Mouse (Mus musculus) kidney, adult 2 months (tissue): ENCODE measurements around the gene Zscan4-ps3. TPM values are rescaled to one million over a fixed set of nuclear protein-coding genes. Genes with fewer than 3 reads are reported as not detected.
A peak's percentile ranks its signal among the peaks of the same experiment; 100 is the strongest.
"Not testable (repeated sequence)": the region's sequence is repeated elsewhere in the genome, so short reads cannot be mapped to it uniquely, and the experiment has no call there.

Experiments used
- DNase-seq: peaks from one replicate; pipeline ENCODE4 v3.0.0; 2021
- H3K27ac ChIP-seq: fragments of 200-500 bp; 2 replicates; pipeline ENCODE4 v1.5.1; 2012; ENCODE audit warnings: low read depth, low read length, control low read depth, inconsistent platforms; ENCODE audit not compliant: insufficient read depth
- H3K27me3 ChIP-seq: fragments of 200-500 bp; replicated peaks from 2 replicates; pipeline ENCODE4 v1.6.1; 2012; ENCODE audit warnings: mild to moderate bottlenecking, moderate library complexity, low read length, inconsistent platforms; ENCODE audit not compliant: control insufficient read depth, insufficient read depth
- H3K36me3 ChIP-seq: fragments of 200-500 bp; 2 replicates; pipeline ENCODE4 v1.6.1; 2012; ENCODE audit warnings: mild to moderate bottlenecking, moderate library complexity, low read length, inconsistent platforms; ENCODE audit not compliant: control insufficient read depth, insufficient read depth
- H3K4me1 ChIP-seq: fragments of 200-500 bp; 2 replicates; pipeline ENCODE4 v1.6.1; 2011; ENCODE audit warnings: low read length; ENCODE audit not compliant: control insufficient read depth, insufficient read depth
- H3K4me3 ChIP-seq: fragments of 200-500 bp; 2 replicates; pipeline ENCODE4 v1.5.1; 2011; ENCODE audit warnings: mild to moderate bottlenecking, low read depth, low read length, control low read depth; ENCODE audit not compliant: insufficient read depth
- CTCF ChIP-seq: fragments of 200-500 bp; conservative IDR thresholded peaks from 2 replicates; pipeline ENCODE4 v1.5.1; 2011; ENCODE audit warnings: low read depth, mild to moderate bottlenecking, control low read depth, low read length, moderate library complexity, mixed read lengths; ENCODE audit not compliant: insufficient read depth, insufficient read length
- WGBS: fragments of 180-500 bp; shearing (Covaris S2); methylation state at CpG from one replicate; pipeline ENCODE4 v1.1.7; 2018; 5-methylcytosine and 5-hydroxymethylcytosine counted together
- polyA plus RNA-seq: library from polyadenylated mRNA; depleted of rRNA; stranded (reverse); fragments of >200 nt; gene quantifications from 2 replicates; pipeline ENCODE4 v1.2.3, GENCODE M21; 2012; rRNA removed

The Zscan4-ps3 gene
- not detected in 2 replicates for polyA plus RNA-seq

GRCm38 (mm10) chr7:11609008-11609407 is at the start of gene Zscan4-ps3:
TSS of gene Zscan4-ps3 (plus strand) at chr7:11609308.
- not testable (repeated sequence) for H3K27ac ChIP-seq, H3K36me3 ChIP-seq, DNase-seq, H3K27me3 ChIP-seq, H3K4me3 ChIP-seq, H3K4me1 ChIP-seq
- 80% methylated on average over 2 of the region's 2 CpGs for WGBS

GRCm38 (mm10) chr7:11617082-11617481 is 8.0 kb downstream of the Zscan4-ps3 start:
- WGBS, result 10% methylated on average over 8 of the region's 8 CpGs
- DNase-seq, result peak; percentile 22
- H3K4me3 ChIP-seq, H3K4me1 ChIP-seq, H3K27ac ChIP-seq, H3K27me3 ChIP-seq, H3K36me3 ChIP-seq: not testable (repeated sequence)
- 0 out of 2 replicates have a peak, but pooled peaks have one; percentile 8 for TF ChIP-seq CTCF

Other genes with a start within 250 kb of the Zscan4-ps3 start
- not detected in 2 replicates for gene Zscan4f, start 211.4 kb upstream of the Zscan4-ps3 start, polyA plus RNA-seq
- gene Zscan4-ps2, start 95.0 kb upstream of the Zscan4-ps3 start, polyA plus RNA-seq, result not detected in 2 replicates
- not detected in 2 replicates for gene Vmn1r72, start 70.8 kb downstream of the Zscan4-ps3 start, polyA plus RNA-seq
- gene Vmn1r73, start 121.0 kb downstream of the Zscan4-ps3 start, polyA plus RNA-seq, result not detected in 2 replicates
- not detected in 2 replicates for gene Vmn1r74, start 224.7 kb downstream of the Zscan4-ps3 start, polyA plus RNA-seq